Mouse (Mus musculus): ENCODE results near the gene Clasp2. TPM values are rescaled to one million over a fixed set of nuclear protein-coding genes. Genes with fewer than 3 reads are reported as not detected.

The Clasp2 gene
- polyA plus RNA-seq, 1 experiment = 5.8 TPM

DNA sequence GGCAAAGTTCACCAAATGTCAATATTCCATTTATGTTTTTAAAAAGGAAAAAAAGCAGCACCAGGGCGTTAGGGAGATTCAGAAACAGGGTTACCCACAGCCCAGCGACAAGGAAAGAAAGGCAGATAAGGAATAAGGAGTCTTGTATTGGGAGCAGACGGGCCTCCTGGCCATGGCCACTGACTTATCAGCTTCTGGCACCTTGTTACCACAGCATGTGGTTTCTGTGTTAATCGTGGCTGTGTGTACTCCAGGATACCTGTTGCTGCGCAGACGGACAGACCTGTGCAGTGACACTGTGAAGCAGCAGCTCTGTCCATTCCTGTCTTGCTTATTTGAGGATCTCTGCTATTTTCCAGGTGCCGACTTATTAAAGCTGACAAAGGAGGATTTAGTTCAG, 227.7 kb downstream of the Clasp2 start:
- no peak for TF ChIP-seq CTCF (IDR thresholded peaks at IDR 0.05; ENCODE audit: control insufficient read depth, insufficient read depth, insufficient replicate concordance, low read depth, low read length)
- no peak for TF ChIP-seq POLR2A (IDR thresholded peaks at IDR 0.05; ENCODE audit: control insufficient read depth, low read depth, low read length)
- peaks cover 1% of the 10 kb centered on the region for H3K36me3 ChIP-seq (ENCODE audit: control insufficient read depth, insufficient read depth, low read length)
- no peak overlapping the region for H3K27ac ChIP-seq (ENCODE audit: control insufficient read depth, insufficient read depth, low read depth, low read length)
- no peaks in the 10 kb centered on the region for H3K4me1 ChIP-seq (ENCODE audit: control insufficient read depth, insufficient read depth, low read length)
- no peak overlapping the region for H3K4me3 ChIP-seq (ENCODE audit: control insufficient read depth, low read depth, low read length)
- H3K27me3 ChIP-seq (ENCODE audit: control insufficient read depth, insufficient read depth, low read length) = no peaks in the 10 kb centered on the region

Other genes with a start within 250 kb of the Clasp2 start
- 18.4 and 21.6 TPM in 2 replicates for gene Pdcd6ip, start 33.2 kb upstream of the Clasp2 start, polyA plus RNA-seq (2012; rRNA removed)
- 58.2 and 59.0 TPM in 2 replicates for gene Ubp1, start 189.5 kb downstream of the Clasp2 start, polyA plus RNA-seq (2012; rRNA removed)

All from testis, adult 2 months (tissue).